Mouse (Mus musculus) intestine, embryonic 15.5 days (tissue): ENCODE results near the gene Elp5. TPM values are rescaled to one million over a fixed set of nuclear protein-coding genes. Genes with fewer than 3 reads are reported as not detected.
A peak's percentile ranks its signal among the peaks of the same experiment; 100 is the strongest.

Source experiments
- ATAC-seq: fragments of 200-750 bp; cut with Nextera tagmentation; 2 replicates; pipeline ENCODE4 v1.8.0; 2017; ENCODE audit warnings: moderate TSS enrichment, moderate library complexity
- H3K27ac ChIP-seq: fragments of 300-500 bp; sonication (generic); 2 replicates; pipeline ENCODE4 v1.5.1; 2015; ENCODE audit warnings: mild to moderate bottlenecking, inconsistent platforms
- H3K27me3 ChIP-seq: fragments of 300-500 bp; sonication (generic); replicated peaks from 2 replicates; pipeline ENCODE4 v1.6.1; 2015; ENCODE audit warnings: inconsistent platforms
- H3K36me3 ChIP-seq: fragments of 300-500 bp; sonication (generic); 2 replicates; pipeline ENCODE4 v1.6.1; 2015; ENCODE audit warnings: inconsistent platforms
- H3K4me1 ChIP-seq: fragments of 300-500 bp; sonication (generic); replicated peaks from 2 replicates; pipeline ENCODE4 v1.6.1; 2015; ENCODE audit warnings: inconsistent platforms
- H3K4me2 ChIP-seq: fragments of 300-500 bp; sonication (generic); replicated peaks from 2 replicates; pipeline ENCODE4 v1.6.1; 2015; ENCODE audit warnings: mild to moderate bottlenecking, inconsistent platforms
- H3K4me3 ChIP-seq: fragments of 300-500 bp; sonication (generic); replicated peaks from 2 replicates; pipeline ENCODE4 v1.5.1; 2015; ENCODE audit warnings: inconsistent platforms
- H3K9ac ChIP-seq: fragments of 300-500 bp; sonication (generic); 2 replicates; pipeline ENCODE4 v1.6.1; 2015; ENCODE audit warnings: inconsistent platforms
- H3K9me3 ChIP-seq: fragments of 300-500 bp; sonication (generic); 2 replicates; pipeline ENCODE4 v1.6.1; 2016; ENCODE audit warnings: inconsistent platforms
- WGBS: fragments of 180-500 bp; shearing (Covaris S2); methylation state at CpG from one replicate; pipeline ENCODE4 v1.1.7; 2015; 5-methylcytosine and 5-hydroxymethylcytosine counted together
- polyA plus RNA-seq: library from polyadenylated mRNA; unstranded; fragments of >200 nt; fragmentation: Nextera tagmentation; extraction: Ambion mirVana; gene quantifications from 2 replicates; pipeline ENCODE4 v1.2.1, GENCODE M21; 2015

The Elp5 gene
- polyA plus RNA-seq, 1 experiment from 2014 or later = 102 TPM

GRCm38 (mm10) chr11:70014051-70014450 lies 31.7 kb upstream of the Elp5 start:
- H3K27me3 ChIP-seq = no peaks in the 10 kb centered on the region
- peaks cover 27% of the 10 kb centered on the region for H3K4me1 ChIP-seq
- H3K9ac ChIP-seq = no peak overlapping the region
- 49% methylated on average over 5 of the region's 5 CpGs for WGBS
- H3K36me3 ChIP-seq = peaks cover 33% of the 10 kb centered on the region
- ATAC-seq = no peak
- no peak overlapping the region for H3K4me3 ChIP-seq
- H3K27ac ChIP-seq = no peak overlapping the region
- H3K4me2 ChIP-seq = peak overlapping the region; percentile 69; the same call in 1 of the 2 replicates
- no peaks in the 10 kb centered on the region for H3K9me3 ChIP-seq

- no peak overlapping the region; the same call in 1 of the 2 replicates for H3K9ac ChIP-seq
- H3K9me3 ChIP-seq = no peaks in the 10 kb centered on the region
- 79% methylated on average over 3 of the region's 3 CpGs for WGBS
- H3K4me3 ChIP-seq = no peak overlapping the region
- peaks cover 21% of the 10 kb centered on the region for H3K4me1 ChIP-seq
- peaks cover 38% of the 10 kb centered on the region for H3K36me3 ChIP-seq
- H3K27ac ChIP-seq = no peak overlapping the region
- no peak for ATAC-seq
- H3K4me2 ChIP-seq = no peak overlapping the region
- H3K27me3 ChIP-seq = no peaks in the 10 kb centered on the region
Observed at GRCm38 (mm10) chr11:70013408-70013807, 31.1 kb upstream of the Elp5 start.

- peaks cover 19% of the 10 kb centered on the region for H3K4me1 ChIP-seq
- H3K36me3 ChIP-seq = peaks cover 42% of the 10 kb centered on the region
- no peak overlapping the region for H3K27ac ChIP-seq
- no peak overlapping the region for H3K4me2 ChIP-seq
- H3K27me3 ChIP-seq = no peaks in the 10 kb centered on the region
- no peak overlapping the region for H3K9ac ChIP-seq
- 89% methylated on average over 9 of the region's 9 CpGs for WGBS
- no peak overlapping the region for H3K4me3 ChIP-seq
- no peak for ATAC-seq
- no peaks in the 10 kb centered on the region for H3K9me3 ChIP-seq
Observed at GRCm38 (mm10) chr11:70012931-70013330, 30.6 kb upstream of the Elp5 start.

- ATAC-seq = no peak
- Histone ChIP-seq H3K4me3 (no peak overlapping the region), H3K27me3 (no peaks in the 10 kb centered on the region), H3K36me3 (peaks cover 58% of the 10 kb centered on the region), H3K9ac (no peak overlapping the region), H3K27ac (no peak overlapping the region), H3K9me3 (no peaks in the 10 kb centered on the region), H3K4me2 (no peak overlapping the region), H3K4me1 (peaks cover 12% of the 10 kb centered on the region)
- 91% methylated on average over 10 of the region's 10 CpGs for WGBS
Observed at GRCm38 (mm10) chr11:70010961-70011360, 28.6 kb upstream of the Elp5 start.

GRCm38 (mm10) chr11:70010548-70010947 lies 28.2 kb upstream of the Elp5 start:
- H3K36me3 ChIP-seq = peaks cover 59% of the 10 kb centered on the region
- H3K27ac ChIP-seq = no peak overlapping the region
- H3K9ac ChIP-seq = no peak overlapping the region
- no peaks in the 10 kb centered on the region for H3K9me3 ChIP-seq
- H3K4me2 ChIP-seq = no peak overlapping the region
- WGBS = 83% methylated on average over 12 of the region's 12 CpGs
- H3K27me3 ChIP-seq = no peaks in the 10 kb centered on the region
- H3K4me3 ChIP-seq = no peak overlapping the region
- ATAC-seq = no peak
- peaks cover 12% of the 10 kb centered on the region for H3K4me1 ChIP-seq

- WGBS = 88% methylated on average over 6 of the region's 6 CpGs
- H3K4me1 ChIP-seq = peaks cover 12% of the 10 kb centered on the region
- no peak overlapping the region for H3K4me2 ChIP-seq
- H3K9me3 ChIP-seq = no peaks in the 10 kb centered on the region
- peaks cover 64% of the 10 kb centered on the region for H3K36me3 ChIP-seq
- no peak overlapping the region for H3K9ac ChIP-seq
- no peaks in the 10 kb centered on the region for H3K27me3 ChIP-seq
- ATAC-seq = no peak
- no peak overlapping the region for H3K27ac ChIP-seq
- no peak overlapping the region for H3K4me3 ChIP-seq
Observed at GRCm38 (mm10) chr11:70010033-70010432, 27.7 kb upstream of the Elp5 start.

GRCm38 (mm10) chr11:70005521-70005920 lies 23.2 kb upstream of the Elp5 start:
- no peak for ATAC-seq
- WGBS = 57% methylated on average over 5 of the region's 5 CpGs
- H3K27me3 ChIP-seq = no peaks in the 10 kb centered on the region
- H3K4me3 ChIP-seq = no peak overlapping the region
- no peak overlapping the region for H3K9ac ChIP-seq
- H3K27ac ChIP-seq = no peak overlapping the region
- no peaks in the 10 kb centered on the region for H3K9me3 ChIP-seq
- peaks cover 46% of the 10 kb centered on the region for H3K36me3 ChIP-seq
- no peak overlapping the region for H3K4me2 ChIP-seq
- H3K4me1 ChIP-seq = peaks cover 16% of the 10 kb centered on the region

- peak overlapping the region; percentile 84; the same call in 1 of the 2 replicates for H3K4me3 ChIP-seq
- peak overlapping the region; percentile 70 for H3K4me2 ChIP-seq
- no peak overlapping the region for H3K27ac ChIP-seq
- 84% methylated on average over 2 of the region's 2 CpGs for WGBS
- H3K9me3 ChIP-seq = no peaks in the 10 kb centered on the region
- peaks cover 42% of the 10 kb centered on the region for H3K36me3 ChIP-seq
- H3K4me1 ChIP-seq = peaks cover 34% of the 10 kb centered on the region
- H3K9ac ChIP-seq = no peak overlapping the region
- ATAC-seq = no peak
- H3K27me3 ChIP-seq = no peaks in the 10 kb centered on the region
Observed at GRCm38 (mm10) chr11:70002471-70002870, 20.2 kb upstream of the Elp5 start.

GRCm38 (mm10) chr11:70001865-70002264 lies 19.5 kb upstream of the Elp5 start:
- H3K9ac ChIP-seq = no peak overlapping the region
- peaks cover 37% of the 10 kb centered on the region for H3K4me1 ChIP-seq
- ATAC-seq = no peak

GRCm38 (mm10) chr11:70001159-70001558 lies 18.8 kb upstream of the Elp5 start:
- peaks cover 31% of the 10 kb centered on the region for H3K36me3 ChIP-seq
- H3K27ac ChIP-seq = peak overlapping the region; percentile 96
- peak overlapping the region; percentile 70 for H3K4me2 ChIP-seq
- H3K4me3 ChIP-seq = peak overlapping the region; percentile 84
- 9% methylated on average over 8 of the region's 8 CpGs for WGBS
- H3K9ac ChIP-seq = peak overlapping the region; percentile 80
- ATAC-seq = no peak
- no peaks in the 10 kb centered on the region for H3K9me3 ChIP-seq
- no peaks in the 10 kb centered on the region for H3K27me3 ChIP-seq
- peaks cover 37% of the 10 kb centered on the region for H3K4me1 ChIP-seq

More at GRCm38 (mm10) chr11:70001865-70002264, 19.5 kb upstream of the Elp5 start:
- peak overlapping the region; percentile 70 for H3K4me2 ChIP-seq
- peak overlapping the region; percentile 84 for H3K4me3 ChIP-seq
- peaks cover 36% of the 10 kb centered on the region for H3K36me3 ChIP-seq
- no peak overlapping the region for H3K27ac ChIP-seq
- H3K9me3 ChIP-seq = no peaks in the 10 kb centered on the region
- H3K27me3 ChIP-seq = no peaks in the 10 kb centered on the region

GRCm38 (mm10) chr11:70000396-70000898 lies 18.1 kb upstream of the Elp5 start, which contains the start of gene Dvl2:
Gene Dvl2 (plus strand): TSS chr11:70000595.
- peaks cover 29% of the 10 kb centered on the region for H3K36me3 ChIP-seq
- H3K27me3 ChIP-seq = no peaks in the 10 kb centered on the region
- peak within 1 kb of the TSS; percentile 70 for H3K4me2 ChIP-seq
- peak; percentile 69 for ATAC-seq
- under 1% methylated on average over 48 of the region's 48 CpGs for WGBS
- H3K4me3 ChIP-seq = peak within 1 kb of the TSS; percentile 84
- no peaks in the 10 kb centered on the region for H3K9me3 ChIP-seq
- H3K9ac ChIP-seq = peak within 1 kb of the TSS; percentile 80
- peaks cover 37% of the 10 kb centered on the region for H3K4me1 ChIP-seq
- H3K27ac ChIP-seq = peak within 1 kb of the TSS; percentile 96

GRCm38 (mm10) chr11:69999666-70000065 lies 17.3 kb upstream of the Elp5 start:
- no peak for ATAC-seq
- WGBS = 76% methylated on average over 8 of the region's 8 CpGs
- Histone ChIP-seq H3K9me3 (no peaks in the 10 kb centered on the region), H3K4me1 (peaks cover 37% of the 10 kb centered on the region), H3K27ac (peak overlapping the region; percentile 64), H3K4me3 (no peak overlapping the region), H3K4me2 (peak overlapping the region; percentile 70; the same call in 1 of the 2 replicates), H3K27me3 (no peaks in the 10 kb centered on the region), H3K36me3 (peaks cover 21% of the 10 kb centered on the region), H3K9ac (no peak overlapping the region)
